Mouse (Mus musculus): ENCODE measurements around the gene Snrnp40. TPM values are rescaled to one million over a fixed set of nuclear protein-coding genes. Genes with fewer than 3 reads are reported as not detected.

Gene Snrnp40
- polyA plus RNA-seq (2017; shearing (Covaris generic)): 100 to 1,000 TPM; 110 to 113 TPM

DNA sequence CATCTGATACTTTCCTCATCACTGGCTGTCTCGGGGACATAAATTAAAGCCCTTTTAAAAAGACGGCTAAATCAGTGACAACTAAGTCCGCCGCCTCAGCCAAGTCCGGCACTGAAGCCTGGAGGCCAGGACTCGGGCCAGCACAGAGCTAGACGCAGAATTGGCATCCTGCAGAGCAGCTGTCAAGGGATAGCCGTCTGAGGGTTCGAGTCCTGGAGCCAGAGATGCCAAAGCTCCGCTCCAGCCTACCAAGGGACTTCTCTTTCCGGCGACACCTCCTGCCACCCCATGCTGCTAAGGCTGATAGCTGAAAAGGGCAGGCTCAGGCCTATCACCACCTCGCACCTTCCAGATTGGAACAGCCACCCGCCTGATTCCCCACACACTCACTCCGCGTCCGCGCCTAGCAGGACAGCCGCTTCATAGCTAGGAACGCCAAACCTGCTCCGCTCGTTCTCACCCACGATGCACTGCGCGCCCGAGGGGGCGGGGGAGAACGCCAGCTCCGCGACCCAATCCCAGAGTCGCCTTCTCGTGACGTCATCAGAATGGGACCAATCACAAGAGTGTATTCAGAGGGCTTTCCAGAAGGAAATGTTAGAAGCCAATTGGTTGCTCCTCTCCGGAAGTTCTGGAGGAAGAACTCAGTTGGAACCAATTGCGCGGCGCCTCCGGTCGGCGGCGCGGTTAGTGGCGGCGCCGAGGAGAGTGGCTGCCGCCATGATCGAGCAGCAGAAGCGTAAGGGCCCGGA is at the start of gene Snrnp40, which contains the start of gene Zcchc17:
Gene Snrnp40, plus strand, starts transcription at position 647 of the 752 bp plus-strand sequence.
Gene Zcchc17, minus strand, starts transcription at position 458 of the 752 bp plus-strand sequence.

Other genes starting within 250 kb of the Snrnp40 start
- not detected for gene Hcrtr1, start 220.8 kb upstream of the Snrnp40 start, polyA plus RNA-seq (2017; shearing (Covaris generic))
- 1 to 10 TPM in 1 of 2 experiments, under 1 TPM in 1; 0.24 to 2.8 TPM for gene Tinagl1, start 185.0 kb upstream of the Snrnp40 start, polyA plus RNA-seq (2017; shearing (Covaris generic))
- gene Gm853, start 137.7 kb upstream of the Snrnp40 start, polyA plus RNA-seq (2017; shearing (Covaris generic)): not detected
- gene Serinc2, start 80.9 kb upstream of the Snrnp40 start, polyA plus RNA-seq (2017; shearing (Covaris generic)): under 1 TPM in 1 of 2 experiments, not detected in 1; 0.60 TPM
- gene Fabp3, start 51.5 kb upstream of the Snrnp40 start, polyA plus RNA-seq (2017; shearing (Covaris generic)): 1 to 10 TPM in 1 of 2 experiments, under 1 TPM in 1; 0.58 to 2.9 TPM
- 1 to 10 TPM in 1 of 2 experiments, under 1 TPM in 1; 0.33 to 1.8 TPM for gene Gm10570, start 51.5 kb upstream of the Snrnp40 start, polyA plus RNA-seq (2017; shearing (Covaris generic))
- 10 to 100 TPM; 58.3 to 68.3 TPM for gene Zcchc17, start 189 bp upstream of the Snrnp40 start, polyA plus RNA-seq (2017; shearing (Covaris generic))
- gene Nkain1, start 214.0 kb downstream of the Snrnp40 start, polyA plus RNA-seq (2017; shearing (Covaris generic)): 1 to 10 TPM in 1 of 2 experiments, not detected in 1; 1.4 TPM

Data from inflammation-experienced regulatory T-cells (primary cell).